Mouse (Mus musculus) neural tube, embryonic 15.5 days (tissue): ENCODE measurements around the gene Gria1. TPM values are rescaled to one million over a fixed set of nuclear protein-coding genes. Genes with fewer than 3 reads are reported as not detected.

Experiments
- ATAC-seq: fragments of 200-750 bp; cut with Nextera tagmentation; 2 replicates; pipeline ENCODE4 v1.8.0; 2017; ENCODE audit warnings: mild to moderate bottlenecking, moderate TSS enrichment, moderate library complexity; ENCODE audit not compliant: low FRiP score
- H3K27ac ChIP-seq: fragments of 300-500 bp; sonication (generic); replicated peaks from 2 replicates; pipeline ENCODE4 v1.5.1; 2015; ENCODE audit warnings: mild to moderate bottlenecking, inconsistent platforms
- H3K27me3 ChIP-seq: fragments of 300-500 bp; sonication (generic); replicated peaks from 2 replicates; pipeline ENCODE4 v1.6.1; 2015; ENCODE audit warnings: inconsistent platforms
- H3K36me3 ChIP-seq: fragments of 300-500 bp; sonication (generic); 2 replicates; pipeline ENCODE4 v1.6.1; 2015; ENCODE audit warnings: inconsistent platforms
- H3K4me1 ChIP-seq: fragments of 300-500 bp; sonication (generic); 2 replicates; pipeline ENCODE4 v1.6.1; 2015; ENCODE audit warnings: inconsistent platforms
- H3K4me2 ChIP-seq: fragments of 300-500 bp; sonication (generic); 2 replicates; pipeline ENCODE4 v1.6.1; 2015; ENCODE audit warnings: inconsistent platforms, mild to moderate bottlenecking, moderate library complexity
- H3K4me3 ChIP-seq: fragments of 300-500 bp; sonication (generic); replicated peaks from 2 replicates; pipeline ENCODE4 v1.5.1; 2015; ENCODE audit warnings: mild to moderate bottlenecking, inconsistent platforms
- H3K9ac ChIP-seq: fragments of 300-500 bp; sonication (generic); replicated peaks from 2 replicates; pipeline ENCODE4 v1.6.1; 2015; ENCODE audit warnings: mild to moderate bottlenecking, inconsistent platforms
- H3K9me3 ChIP-seq: fragments of 300-500 bp; sonication (generic); replicated peaks from 2 replicates; pipeline ENCODE4 v1.6.1; 2016; ENCODE audit warnings: inconsistent platforms
- WGBS: fragments of 180-500 bp; shearing (Covaris S2); methylation state at CpG from one replicate; pipeline ENCODE4 v1.1.7; 2015; ENCODE audit warnings: mixed read lengths; 5-methylcytosine and 5-hydroxymethylcytosine counted together
- polyA plus RNA-seq: library from polyadenylated mRNA; unstranded; fragments of >200 nt; fragmentation: Nextera tagmentation; extraction: Ambion mirVana; gene quantifications from 2 replicates; pipeline ENCODE4 v1.2.1, GENCODE M21; 2015

The Gria1 gene
- polyA plus RNA-seq, 1 experiment from 2014 or later: 59.6 TPM

- no peak overlapping the region for H3K4me3 ChIP-seq
- H3K4me1 ChIP-seq: peaks cover 5% of the 10 kb centered on the region
- no peak overlapping the region for H3K9ac ChIP-seq
- no peak overlapping the region for H3K4me2 ChIP-seq
- 6% methylated on average over 2 of the region's 2 CpGs for WGBS
- H3K27ac ChIP-seq: peak overlapping the region; percentile 42
- H3K27me3 ChIP-seq: no peaks in the 10 kb centered on the region
- no peaks in the 10 kb centered on the region for H3K36me3 ChIP-seq
- peak; percentile 47; the same call in 1 of the 2 replicates for ATAC-seq
- no peaks in the 10 kb centered on the region for H3K9me3 ChIP-seq
Measured at GRCm38 (mm10) chr11:57298263-57298662, 287.1 kb downstream of the Gria1 start.

DNA sequence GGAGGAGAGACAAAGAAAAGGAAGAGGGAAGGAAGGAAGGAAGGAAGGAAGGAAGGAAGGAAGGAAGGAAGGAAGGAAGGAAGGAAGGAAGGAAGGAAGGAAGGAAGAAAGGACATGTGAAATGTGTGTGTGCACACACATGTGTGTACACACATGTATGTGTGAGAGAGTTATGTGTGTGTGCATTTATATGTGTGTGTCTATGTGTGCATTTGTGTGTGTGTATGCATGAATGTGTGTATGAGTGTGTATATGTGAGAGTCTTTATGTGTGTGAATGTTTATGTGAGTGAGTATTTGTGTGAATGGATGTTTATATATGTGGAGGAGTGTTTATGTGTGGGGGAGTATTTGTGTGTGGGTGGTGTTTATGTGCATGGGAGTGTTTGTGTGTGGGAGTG is 287.5 kb downstream of the Gria1 start:
- H3K27me3 ChIP-seq: no peaks in the 10 kb centered on the region
- no peak overlapping the region for H3K27ac ChIP-seq
- no peak overlapping the region for H3K4me2 ChIP-seq
- H3K4me1 ChIP-seq: peaks cover 5% of the 10 kb centered on the region
- no peak overlapping the region for H3K9ac ChIP-seq
- no peak for ATAC-seq
- no peak overlapping the region for H3K4me3 ChIP-seq
- H3K9me3 ChIP-seq: no peaks in the 10 kb centered on the region
- no peaks in the 10 kb centered on the region for H3K36me3 ChIP-seq

GRCm38 (mm10) chr11:57303602-57304001 is 292.4 kb downstream of the Gria1 start:
- Histone ChIP-seq H3K36me3 (no peaks in the 10 kb centered on the region), H3K27me3 (no peaks in the 10 kb centered on the region), H3K4me2 (no peak overlapping the region), H3K9me3 (no peaks in the 10 kb centered on the region), H3K27ac (no peak overlapping the region), H3K4me3 (no peak overlapping the region), H3K4me1 (no peaks in the 10 kb centered on the region), H3K9ac (no peak overlapping the region)
- ATAC-seq: no peak
- WGBS: 100% methylated on average over 1 of the region's 1 CpGs

GRCm38 (mm10) chr11:57306116-57306515 is 294.9 kb downstream of the Gria1 start:
- Histone ChIP-seq H3K27ac (no peak overlapping the region), H3K9me3 (no peaks in the 10 kb centered on the region), H3K4me1 (no peaks in the 10 kb centered on the region), H3K9ac (no peak overlapping the region), H3K4me2 (no peak overlapping the region), H3K36me3 (no peaks in the 10 kb centered on the region), H3K4me3 (no peak overlapping the region), H3K27me3 (no peaks in the 10 kb centered on the region)
- WGBS: 57% methylated on average over 2 of the region's 2 CpGs
- ATAC-seq: no peak

- no peak overlapping the region for H3K27ac ChIP-seq
- H3K4me1 ChIP-seq: no peaks in the 10 kb centered on the region
- no peaks in the 10 kb centered on the region for H3K9me3 ChIP-seq
- no peak for ATAC-seq
- no peak overlapping the region for H3K9ac ChIP-seq
- no peak overlapping the region for H3K4me3 ChIP-seq
- H3K4me2 ChIP-seq: no peak overlapping the region
- H3K27me3 ChIP-seq: no peaks in the 10 kb centered on the region
- WGBS: 91% methylated on average over 1 of the region's 1 CpGs
- no peaks in the 10 kb centered on the region for H3K36me3 ChIP-seq
Measured at GRCm38 (mm10) chr11:57306892-57307291, 295.7 kb downstream of the Gria1 start.

DNA sequence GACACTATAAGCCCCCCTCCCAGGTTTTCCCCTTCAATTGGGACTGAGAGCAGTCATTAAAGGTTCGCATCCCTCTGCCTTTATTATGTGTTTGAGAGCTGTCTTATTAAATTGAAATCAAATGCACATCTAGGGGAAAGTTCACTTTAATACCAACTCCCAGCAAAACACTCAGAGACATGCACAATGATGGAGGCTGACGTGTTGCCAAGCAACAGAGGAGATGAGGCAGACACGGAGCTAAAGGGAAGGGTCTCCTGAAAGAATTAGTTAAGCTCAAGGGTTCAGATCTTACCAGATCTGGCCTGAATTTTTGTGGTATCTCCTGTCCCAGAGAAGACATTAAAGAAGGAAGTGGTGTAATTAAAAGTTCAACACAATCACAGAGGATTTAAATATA is 305.9 kb downstream of the Gria1 start:
- no peaks in the 10 kb centered on the region for H3K9me3 ChIP-seq
- H3K4me2 ChIP-seq: no peak overlapping the region
- H3K4me1 ChIP-seq: peaks cover 15% of the 10 kb centered on the region
- no peaks in the 10 kb centered on the region for H3K27me3 ChIP-seq
- no peaks in the 10 kb centered on the region for H3K36me3 ChIP-seq
- H3K9ac ChIP-seq: no peak overlapping the region
- WGBS: 26% methylated on average over 3 of the region's 3 CpGs
- ATAC-seq: peak; percentile 84
- peak overlapping the region; percentile 67 for H3K27ac ChIP-seq
- H3K4me3 ChIP-seq: no peak overlapping the region

GRCm38 (mm10) chr11:57317478-57317877 is 306.3 kb downstream of the Gria1 start:
- Histone ChIP-seq H3K27me3 (no peaks in the 10 kb centered on the region), H3K36me3 (no peaks in the 10 kb centered on the region), H3K4me1 (peaks cover 15% of the 10 kb centered on the region), H3K4me3 (no peak overlapping the region), H3K4me2 (no peak overlapping the region), H3K9ac (no peak overlapping the region), H3K9me3 (no peaks in the 10 kb centered on the region), H3K27ac (peak overlapping the region; percentile 64)
- ATAC-seq: peak; percentile 63
- WGBS: 59% methylated on average over 13 of the region's 13 CpGs

- Histone ChIP-seq H3K4me1 (peaks cover 15% of the 10 kb centered on the region), H3K9me3 (no peaks in the 10 kb centered on the region), H3K9ac (no peak overlapping the region), H3K27me3 (no peaks in the 10 kb centered on the region), H3K4me3 (no peak overlapping the region), H3K36me3 (no peaks in the 10 kb centered on the region), H3K27ac (no peak overlapping the region), H3K4me2 (no peak overlapping the region)
- 86% methylated on average over 3 of the region's 3 CpGs for WGBS
- ATAC-seq: no peak
Measured at GRCm38 (mm10) chr11:57319374-57319773, 308.2 kb downstream of the Gria1 start.

DNA sequence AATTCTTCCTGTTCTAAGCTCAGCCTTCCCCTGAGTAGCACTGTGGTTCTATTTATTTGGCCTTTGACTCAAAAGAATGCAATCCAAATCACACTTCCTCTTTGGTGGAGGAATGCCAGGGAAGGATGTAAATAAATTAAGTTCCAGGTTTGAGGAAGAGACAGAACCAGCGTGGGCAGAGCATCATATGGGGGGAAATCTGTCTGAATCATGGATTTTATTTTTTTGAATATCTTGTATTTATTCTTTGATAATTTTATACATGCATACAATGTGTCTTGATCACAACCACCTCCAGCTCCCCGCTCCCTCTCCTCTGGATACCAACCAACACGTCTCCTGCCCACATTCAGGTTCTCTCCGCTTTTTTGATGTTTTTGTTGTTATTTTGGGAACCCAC is 312.9 kb downstream of the Gria1 start:
- Histone ChIP-seq H3K4me1 (no peaks in the 10 kb centered on the region), H3K27ac (no peak overlapping the region), H3K4me2 (no peak overlapping the region), H3K27me3 (no peaks in the 10 kb centered on the region), H3K36me3 (peaks cover 3% of the 10 kb centered on the region; the same call in 1 of the 2 replicates), H3K9ac (no peak overlapping the region), H3K4me3 (no peak overlapping the region), H3K9me3 (no peaks in the 10 kb centered on the region)
- ATAC-seq: no peak
- 88% methylated on average over 4 of the region's 4 CpGs for WGBS
